Comparison of ENCODE assay signal across 17 mouse cellular contexts in the genomic region with DNA sequence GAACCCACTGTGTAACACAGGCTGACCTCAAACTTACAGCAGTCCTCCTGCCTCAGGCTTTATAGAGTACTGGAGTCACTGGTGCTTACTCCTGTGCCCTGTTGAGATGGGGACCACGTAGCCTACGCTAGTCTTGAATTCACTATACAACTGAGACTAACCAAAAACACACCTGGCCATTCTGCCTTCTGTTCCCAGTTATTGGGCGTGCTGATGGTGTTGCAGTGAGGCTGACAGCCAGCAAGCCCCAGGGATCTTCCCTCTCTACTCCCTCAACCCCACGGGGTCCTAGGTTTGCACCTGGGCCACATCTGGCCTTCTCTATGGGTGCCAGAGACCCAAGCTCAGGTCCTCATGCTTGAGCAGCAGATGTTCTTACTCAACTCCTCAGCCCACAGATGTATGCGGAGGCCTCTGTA. TPM values are rescaled to one million over a fixed set of nuclear protein-coding genes. Genes with fewer than 3 reads are reported as not detected.
A peak's percentile ranks its signal among the peaks of the same experiment; 100 is the strongest.
DNase-seq lines count a peak whose midpoint lies in the region; ATAC-seq and TF ChIP-seq lines count a peak whose summit lies in the region.
"Had no signal": no experiment of that assay in that cellular context is flagged by ENCODE, and none has a peak within 500 bp of the region (broad histone marks: within the 10 kb centered on the region; RNA-seq: fewer than 3 reads in every experiment).

No protein-coding gene starts in this region.

- whole genome bisulfite sequencing in heart, embryonic 10.5 days, result 78% methylated on average over 5 of the region's 5 CpGs
- WGBS in liver, embryonic 16.5 days (ENCODE audit: insufficient replicate concordance), result 68% methylated on average over 5 of the region's 5 CpGs
- WGBS in lung, adult 2 months, result 77% methylated on average over 5 of the region's 5 CpGs

- H3K4me3 ChIP-seq in heart, embryonic 10.5 days, result no peak overlapping the region
- H3K4me3 ChIP-seq in liver, embryonic 16.5 days (ENCODE audit: low read depth, low read length), result no peak overlapping the region
- no peak overlapping the region for H3K4me3 ChIP-seq in ES-Bruce4 (ENCODE audit: low read depth, low read length)
- no peak overlapping the region for H3K4me3 ChIP-seq in lung, adult 2 months (replicated peaks; ENCODE audit: extremely low read depth, low read depth, low read length)
- H3K4me3 ChIP-seq: forebrain, embryonic 13.5 days; limb, embryonic 10.5 days; neural tube, embryonic 12.5 days had no signal

- no peaks in the 10 kb centered on the region for H3K27me3 ChIP-seq in heart, embryonic 10.5 days (ENCODE audit: insufficient read depth, poor library complexity, severe bottlenecking)
- H3K27me3 ChIP-seq in liver, embryonic 16.5 days (ENCODE audit: control insufficient read depth, insufficient read depth, low read depth, low read length), result no peaks in the 10 kb centered on the region
- H3K27me3 ChIP-seq in ES-Bruce4 (ENCODE audit: control insufficient read depth, insufficient read depth, low read length, poor library complexity, severe bottlenecking), result no peaks in the 10 kb centered on the region
- H3K27me3 ChIP-seq: forebrain, embryonic 13.5 days; neural tube, embryonic 12.5 days had no signal

- H3K4me1 ChIP-seq in heart, embryonic 10.5 days, result peaks cover 72% of the 10 kb centered on the region
- H3K4me1 ChIP-seq in liver, embryonic 16.5 days (ENCODE audit: control insufficient read depth, low read depth, low read length), result peaks cover 59% of the 10 kb centered on the region
- peaks cover 27% of the 10 kb centered on the region for H3K4me1 ChIP-seq in ES-Bruce4 (ENCODE audit: control insufficient read depth, insufficient read depth, low read length)
- peaks cover 30% of the 10 kb centered on the region for H3K4me1 ChIP-seq in lung, adult 2 months (ENCODE audit: control insufficient read depth, insufficient read depth, low read length)

- no peak for TF ChIP-seq CTCF in ES-Bruce4 (IDR thresholded peaks at IDR 0.05; ENCODE audit: low read depth, low read length)
- TF ChIP-seq CTCF in lung, adult 2 months (IDR thresholded peaks at IDR 0.05; ENCODE audit: insufficient read depth, low read length), result no peak

- H3K9ac ChIP-seq in liver, embryonic 16.5 days (ENCODE audit: low read depth, low read length), result no peak overlapping the region
- peak overlapping the region; percentile 31; the same call in 1 of the 2 replicates for H3K9ac ChIP-seq in ES-Bruce4 (ENCODE audit: low read depth, poor library complexity, severe bottlenecking)
- H3K9ac ChIP-seq: forebrain, embryonic 13.5 days; lung, embryonic 14.5 days; neural tube, embryonic 12.5 days had no signal

- DNase-seq in heart, embryonic 10.5 days (ENCODE audit: low spot score), result no peak
- DNase-seq in heart, adult 9 months (ENCODE audit: low spot score in 2 of 2), result no peak
- DNase-seq in liver, result no peak
- peak; percentile 55 for DNase-seq in thymus, postnatal 14 days
- no peak for DNase-seq in lung, adult 2 months
- DNase-seq: cerebellum, adult 2 months; kidney, adult 9 months; layer of hippocampus, postnatal 36 days; lung, embryonic 14.5 days; right cerebral cortex, postnatal 25 days had no signal

- TF ChIP-seq POLR2A in ES-Bruce4 (IDR thresholded peaks at IDR 0.05; ENCODE audit: insufficient read depth, low read length), result no peak
- no peak for TF ChIP-seq POLR2A in lung, adult 2 months (IDR thresholded peaks at IDR 0.05; ENCODE audit: borderline replicate concordance, extremely low read depth, low read depth, low read length)

- peak; percentile 25; the same call in 1 of the 2 replicates for TF ChIP-seq EP300 in ES-Bruce4 (IDR thresholded peaks at IDR 0.05; ENCODE audit: insufficient read depth, low read depth, low read length)

- peaks cover 14% of the 10 kb centered on the region; the same call in 1 of the 2 replicates for H3K36me3 ChIP-seq in heart, embryonic 10.5 days
- H3K36me3 ChIP-seq in liver, embryonic 16.5 days (ENCODE audit: control insufficient read depth, insufficient read depth), result no peaks in the 10 kb centered on the region
- H3K36me3 ChIP-seq in ES-Bruce4 (ENCODE audit: control insufficient read depth, insufficient read depth, low read length, poor library complexity, severe bottlenecking), result no peaks in the 10 kb centered on the region

- H3K27ac ChIP-seq in heart, embryonic 10.5 days, result peak overlapping the region; percentile 72
- H3K27ac ChIP-seq in liver, embryonic 16.5 days (ENCODE audit: low read length), result 0 out of 2 replicates have a peak overlapping the region, but pooled peaks have one; percentile 11
- H3K27ac ChIP-seq in ES-Bruce4 (ENCODE audit: insufficient read depth, low read length), result peak overlapping the region; percentile 99
- H3K27ac ChIP-seq: forebrain, embryonic 13.5 days; hindbrain, postnatal 0 days; limb, embryonic 10.5 days; neural tube, embryonic 12.5 days had no signal

- H3K9me3 ChIP-seq in heart, embryonic 10.5 days, result no peaks in the 10 kb centered on the region
- no peaks in the 10 kb centered on the region for H3K9me3 ChIP-seq in liver, embryonic 16.5 days (replicated peaks; ENCODE audit: control insufficient read depth, low read length)
- no peaks in the 10 kb centered on the region for H3K9me3 ChIP-seq in ES-Bruce4 (replicated peaks; ENCODE audit: control insufficient read depth, insufficient read depth, low read length, poor library complexity, severe bottlenecking)
- H3K9me3 ChIP-seq: forebrain, embryonic 13.5 days; limb, embryonic 10.5 days; neural tube, embryonic 12.5 days had no signal

- no peak overlapping the region for H3K4me2 ChIP-seq in liver, embryonic 16.5 days (ENCODE audit: low read depth, low read length)
- H3K4me2 ChIP-seq: forebrain, embryonic 13.5 days; lung, embryonic 14.5 days; neural tube, embryonic 12.5 days had no signal

- ATAC-seq in liver, embryonic 16.5 days (ENCODE audit: low read depth), result no peak
- no peak for ATAC-seq in erythroid progenitor cell, adult 5-6 weeks (replicated peaks; ENCODE audit: low FRiP score, poor library complexity, severe bottlenecking)
- ATAC-seq: forebrain, embryonic 13.5 days; hindbrain, postnatal 0 days had no signal

RNA-seq across cellular contexts. Expression of gene Rapgef1, which starts 9.3 kb away (rescaled TPM):
- polyA plus RNA-seq in heart, embryonic 10.5 days (2016; fragmentation: Nextera tagmentation; extraction: Ambion mirVana), result 11.2 and 13.4 TPM in 2 replicates
- 4.2 and 4.7 TPM in 2 replicates for polyA plus RNA-seq in liver, embryonic 16.5 days (2015; fragmentation: Nextera tagmentation; extraction: Ambion mirVana)
- polyA plus RNA-seq in ES-Bruce4 (2011; ENCODE audit: insufficient read depth, insufficient read length, low read depth, missing spikeins), result 35.0 and 37.0 TPM in 2 replicates
- polyA plus RNA-seq in lung, adult 2 months (2012; rRNA removed), result 52.4 and 65.2 TPM in 2 replicates
- total RNA-seq in erythroid progenitor cell, adult 5-6 weeks (2015; ENCODE audit: low replicate concordance), result 8.4 and 9.7 TPM in 2 replicates
- 19.0 and 22.6 TPM in 2 replicates for total RNA-seq in erythroid progenitor cell, adult 5-6 weeks (2017; ENCODE audit: low replicate concordance)

Comparison
In these comparisons a context has a peak if more than half of its experiments do, and no peak if none do; other contexts are left out.
1. H3K27ac ChIP-seq: peak in every context shown above with its lines; median percentile 99 in ES-Bruce4; 72 in heart, embryonic 10.5 days; 11 in liver, embryonic 16.5 days.